Comparison of ENCODE assay signal across 19 mouse cellular contexts in the genomic region with DNA sequence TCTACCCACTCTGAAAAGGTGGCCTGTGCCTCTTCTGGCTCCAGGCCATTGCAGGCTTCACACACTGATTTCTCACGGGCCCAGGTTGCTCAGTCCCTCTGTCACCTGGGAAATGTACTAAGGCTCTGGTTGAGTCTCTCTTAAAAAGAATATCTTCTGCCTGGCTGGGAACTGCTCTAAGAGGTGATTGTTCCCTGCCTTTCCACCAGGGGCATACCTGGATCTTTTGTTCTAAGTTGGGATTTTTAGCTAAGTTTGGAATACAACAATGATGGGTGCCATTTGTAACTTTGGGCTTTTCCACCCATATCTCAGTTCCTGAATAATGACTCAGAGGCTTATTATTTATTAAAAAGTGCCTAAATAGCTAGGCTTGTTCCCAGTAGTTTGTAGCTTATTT. TPM values are rescaled to one million over a fixed set of nuclear protein-coding genes. Genes with fewer than 3 reads are reported as not detected.
DNase-seq lines count a peak whose midpoint lies in the region; ATAC-seq and TF ChIP-seq lines count a peak whose summit lies in the region.
"Had no signal": no experiment of that assay in that cellular context is flagged by ENCODE, and none has a peak within 500 bp of the region (broad histone marks: within the 10 kb centered on the region; RNA-seq: fewer than 3 reads in every experiment).

No protein-coding gene starts in this region.

- intact Hi-C loops in heart, adult 2 months (cut with DNase I): no loop called here
- intact Hi-C loops in heart, postnatal 36 days (cut with DNase I): no loop called here

- H3K36me3 ChIP-seq in heart, adult 2 months (ENCODE audit: control insufficient read depth, insufficient read depth, low read length): peaks cover 6% of the 10 kb centered on the region
- peaks cover 15% of the 10 kb centered on the region for H3K36me3 ChIP-seq in midbrain, embryonic 16.5 days (ENCODE audit: control insufficient read depth, insufficient read depth, low read length)
- peaks cover 62% of the 10 kb centered on the region for H3K36me3 ChIP-seq in midbrain, embryonic 14.5 days (ENCODE audit: control insufficient read depth, insufficient read depth, low read length)
- peaks cover 13% of the 10 kb centered on the region; the same call in 1 of the 2 replicates for H3K36me3 ChIP-seq in stomach, postnatal 0 days (ENCODE audit: control insufficient read depth, insufficient read depth, low read length)

- no peaks in the 10 kb centered on the region for H3K4me1 ChIP-seq in heart, adult 2 months (ENCODE audit: control insufficient read depth, insufficient read depth, low read length)
- no peaks in the 10 kb centered on the region for H3K4me1 ChIP-seq in midbrain, embryonic 16.5 days (ENCODE audit: control insufficient read depth, insufficient read depth, low read length)
- no peaks in the 10 kb centered on the region for H3K4me1 ChIP-seq in midbrain, embryonic 14.5 days (ENCODE audit: control insufficient read depth, insufficient read depth, low read length)
- H3K4me1 ChIP-seq in stomach, postnatal 0 days (replicated peaks; ENCODE audit: control insufficient read depth, insufficient read depth): no peaks in the 10 kb centered on the region
- H3K4me1 ChIP-seq: forebrain, embryonic 13.5 days; heart, embryonic 10.5 days; hindbrain, embryonic 10.5 days; lung, embryonic 15.5 days had no signal

- 63% methylated on average over 1 of the region's 1 CpGs for WGBS in heart, adult 2 months
- 60% methylated on average over 1 of the region's 1 CpGs for WGBS in midbrain, embryonic 16.5 days
- 75% methylated on average over 1 of the region's 1 CpGs for WGBS in midbrain, embryonic 14.5 days
- 68% methylated on average over 1 of the region's 1 CpGs for WGBS in stomach, postnatal 0 days

- H3K27me3 ChIP-seq in heart, adult 2 months (ENCODE audit: control insufficient read depth, insufficient read depth, low read length): no peaks in the 10 kb centered on the region
- no peaks in the 10 kb centered on the region for H3K27me3 ChIP-seq in midbrain, embryonic 16.5 days (ENCODE audit: control insufficient read depth, insufficient read depth, low read depth, low read length)
- no peaks in the 10 kb centered on the region for H3K27me3 ChIP-seq in midbrain, embryonic 14.5 days (ENCODE audit: control insufficient read depth, insufficient read depth, low read length)
- H3K27me3 ChIP-seq in stomach, postnatal 0 days (ENCODE audit: control insufficient read depth, insufficient read depth, low read length): no peaks in the 10 kb centered on the region
- H3K27me3 ChIP-seq: CH12.LX; forebrain, embryonic 13.5 days; lung, embryonic 15.5 days; megakaryocyte, embryonic 14.5 days had no signal

- no peak overlapping the region for H3K27ac ChIP-seq in heart, adult 2 months
- no peak overlapping the region for H3K27ac ChIP-seq in midbrain, embryonic 16.5 days (ENCODE audit: low read length)
- no peak overlapping the region for H3K27ac ChIP-seq in midbrain, embryonic 14.5 days (replicated peaks; ENCODE audit: low read depth, low read length)
- H3K27ac ChIP-seq in stomach, postnatal 0 days (replicated peaks): no peak overlapping the region
- H3K27ac ChIP-seq: forebrain, embryonic 13.5 days; gastrocnemius, adult 2 months; heart, embryonic 10.5 days; hindbrain, embryonic 10.5 days; lung, embryonic 15.5 days had no signal

- no peak overlapping the region for H3K4me3 ChIP-seq in heart, adult 2 months
- H3K4me3 ChIP-seq in midbrain, embryonic 16.5 days (ENCODE audit: low read depth, low read length): no peak overlapping the region
- no peak overlapping the region for H3K4me3 ChIP-seq in midbrain, embryonic 14.5 days (replicated peaks; ENCODE audit: low read depth, low read length)
- H3K4me3 ChIP-seq in stomach, postnatal 0 days (ENCODE audit: low read depth, low read length): no peak overlapping the region
- H3K4me3 ChIP-seq: forebrain, embryonic 13.5 days; gastrocnemius, adult 2 months; heart, embryonic 10.5 days; hindbrain, embryonic 10.5 days; lung, embryonic 15.5 days; megakaryocyte, embryonic 14.5 days; myocyte had no signal

- no peaks in the 10 kb centered on the region for H3K79me2 ChIP-seq in heart, adult 2 months (replicated peaks; ENCODE audit: control insufficient read depth, insufficient read depth, low read length)

- H3K4me2 ChIP-seq in midbrain, embryonic 16.5 days (ENCODE audit: low read length): no peak overlapping the region
- H3K4me2 ChIP-seq in midbrain, embryonic 14.5 days (ENCODE audit: low read length): no peak overlapping the region
- no peak overlapping the region for H3K4me2 ChIP-seq in stomach, postnatal 0 days (replicated peaks; ENCODE audit: low read depth)
- H3K4me2 ChIP-seq: forebrain, embryonic 13.5 days; lung, embryonic 15.5 days had no signal

- TF ChIP-seq EP300 in heart, adult 2 months (IDR thresholded peaks at IDR 0.05; ENCODE audit: insufficient read depth, low read depth, low read length): no peak
- TF ChIP-seq EP300 in stomach, postnatal 0 days (optimal IDR thresholded peaks at IDR 0.05): no peak

- TF ChIP-seq CTCF in heart, adult 2 months (IDR thresholded peaks at IDR 0.05): peak; percentile 30
- TF ChIP-seq CTCF in stomach, postnatal 0 days (IDR thresholded peaks at IDR 0.05; ENCODE audit: low read depth): peak; percentile 54

- ATAC-seq in midbrain, embryonic 16.5 days: 0 out of 2 replicates have a peak, but pooled peaks have one; percentile 25
- ATAC-seq in midbrain, embryonic 14.5 days (ENCODE audit: low FRiP score, low TSS enrichment): no peak
- ATAC-seq in stomach, postnatal 0 days (ENCODE audit: low FRiP score, low TSS enrichment): no peak
- ATAC-seq: intestine, embryonic 16.5 days had no signal

- no peak for TF ChIP-seq POLR2A in heart, adult 2 months (IDR thresholded peaks at IDR 0.05; ENCODE audit: insufficient read depth, low read depth, low read length)

- no peak for DNase-seq in heart, adult 2 months
- DNase-seq in heart, postnatal 36 days: no peak
- no peak for DNase-seq in midbrain, embryonic 14.5 days
- peak; percentile 60 for DNase-seq in R1 (ENCODE audit: low read depth, low spot score)
- DNase-seq in stomach, postnatal 0 days (ENCODE audit: low spot score): no peak
- DNase-seq in right cerebral cortex, adult 2 months (ENCODE audit: low spot score in 2 of 2): no peak
- DNase-seq: gastrocnemius, adult 2 months; kidney, postnatal 25 days; layer of hippocampus, postnatal 36 days; thymus, adult 18-20 months had no signal

- no peaks in the 10 kb centered on the region for H3K9me3 ChIP-seq in midbrain, embryonic 16.5 days (replicated peaks; ENCODE audit: control insufficient read depth, low read length, poor library complexity, severe bottlenecking)
- H3K9me3 ChIP-seq in midbrain, embryonic 14.5 days (ENCODE audit: control insufficient read depth, low read length): no peaks in the 10 kb centered on the region
- no peaks in the 10 kb centered on the region for H3K9me3 ChIP-seq in stomach, postnatal 0 days (ENCODE audit: control insufficient read depth, low read length)
- H3K9me3 ChIP-seq: forebrain, embryonic 13.5 days; heart, embryonic 10.5 days; hindbrain, embryonic 10.5 days; lung, embryonic 15.5 days; megakaryocyte, embryonic 14.5 days had no signal

- H3K9ac ChIP-seq in heart, adult 2 months (ENCODE audit: low read depth, low read length): no peak overlapping the region
- no peak overlapping the region for H3K9ac ChIP-seq in midbrain, embryonic 16.5 days (ENCODE audit: low read depth, low read length)
- H3K9ac ChIP-seq in midbrain, embryonic 14.5 days (replicated peaks; ENCODE audit: low read length): no peak overlapping the region
- H3K9ac ChIP-seq in stomach, postnatal 0 days (ENCODE audit: low read length): no peak overlapping the region
- H3K9ac ChIP-seq: forebrain, embryonic 13.5 days; lung, embryonic 15.5 days had no signal

RNA-seq across cellular contexts. Expression of a gene that starts 44.2 kb away (rescaled TPM):
- total RNA-seq in heart, adult 2 months (2021): 1 to 10 TPM; 4.8 to 5.7 TPM
- polyA plus RNA-seq in heart, adult 2 months (2012; rRNA removed): 9.1 and 11.0 TPM in 2 replicates
- total RNA-seq in heart, postnatal 36 days (2021): 1 to 10 TPM; 5.2 to 6.9 TPM
- polyA plus RNA-seq in midbrain, embryonic 16.5 days (2015; fragmentation: Nextera tagmentation; extraction: Ambion mirVana): 16.7 and 19.0 TPM in 2 replicates
- 12.2 and 19.2 TPM in 2 replicates for polyA plus RNA-seq in midbrain, embryonic 14.5 days (2014; fragmentation: Nextera tagmentation; extraction: Ambion mirVana)
- polyA plus RNA-seq in stomach, postnatal 0 days (2015; fragmentation: Nextera tagmentation; extraction: Ambion mirVana): 175 and 194 TPM in 2 replicates

RNA-seq across cellular contexts. Expression of a gene that starts 53.0 kb away (rescaled TPM):
- 100 to 1,000 TPM; 130 TPM for total RNA-seq in heart, adult 2 months (2021)
- 38.6 and 68.9 TPM in 2 replicates for polyA plus RNA-seq in heart, adult 2 months (2012; rRNA removed)
- total RNA-seq in heart, postnatal 36 days (2021): 100 to 1,000 TPM; 125 to 141 TPM
- polyA plus RNA-seq in midbrain, embryonic 16.5 days (2015; fragmentation: Nextera tagmentation; extraction: Ambion mirVana): 48.9 and 55.1 TPM in 2 replicates
- polyA plus RNA-seq in midbrain, embryonic 14.5 days (2014; fragmentation: Nextera tagmentation; extraction: Ambion mirVana): 69.9 and 83.5 TPM in 2 replicates
- polyA plus RNA-seq in stomach, postnatal 0 days (2015; fragmentation: Nextera tagmentation; extraction: Ambion mirVana): 22.6 and 23.8 TPM in 2 replicates
